Comparison of ENCODE assay signal across 9 mouse cellular contexts in the genomic region with DNA sequence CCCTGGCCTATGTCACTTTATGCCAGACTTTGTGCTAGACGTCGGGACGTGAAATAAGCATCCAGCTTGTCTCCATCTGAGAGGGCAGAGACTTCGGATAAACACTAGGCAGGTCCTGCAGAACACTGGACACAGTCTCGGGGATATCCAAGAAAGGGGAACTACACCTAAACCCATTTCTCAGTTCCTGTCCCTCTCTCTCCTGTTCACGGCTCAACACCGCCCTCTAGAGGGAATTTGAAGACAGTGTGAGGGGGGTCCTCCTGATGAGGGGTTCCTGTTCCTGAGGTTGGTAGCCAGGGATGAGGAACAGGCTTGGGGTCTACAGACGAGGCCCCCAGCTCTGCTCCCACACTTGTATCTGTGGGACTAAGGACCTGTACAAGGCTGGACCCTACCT. TPM values are rescaled to one million over a fixed set of nuclear protein-coding genes. Genes with fewer than 3 reads are reported as not detected.
DNase-seq lines count a peak whose midpoint lies in the region; ATAC-seq and TF ChIP-seq lines count a peak whose summit lies in the region.
"Had no signal": no experiment of that assay in that cellular context is flagged by ENCODE, and none has a peak within 500 bp of the region (broad histone marks: within the 10 kb centered on the region; RNA-seq: fewer than 3 reads in every experiment).

No protein-coding gene starts in this region.

- no peak overlapping the region for H3K27ac ChIP-seq in kidney, embryonic 16.5 days (ENCODE audit: low read length)
- no peak overlapping the region for H3K27ac ChIP-seq in cortical plate, adult 2 months (ENCODE audit: insufficient read depth, low read length)
- H3K27ac ChIP-seq in kidney, embryonic 15.5 days: no peak overlapping the region

- peak; percentile 63 for DNase-seq in kidney, adult 9 months
- DNase-seq in MEL-GATA-1-ER (ENCODE audit: extremely low read depth, low read depth): peak; percentile 68
- peak; percentile 36 to 58 for DNase-seq in thymus, adult 18-20 months
- DNase-seq in cerebellum, adult 11-12 months: no peak

- H3K4me3 ChIP-seq in kidney, embryonic 16.5 days (ENCODE audit: low read length): no peak overlapping the region
- H3K4me3 ChIP-seq in cortical plate, adult 2 months (ENCODE audit: insufficient read depth, low read length): no peak overlapping the region
- H3K4me3 ChIP-seq in kidney, embryonic 15.5 days (replicated peaks): no peak overlapping the region

- H3K9ac ChIP-seq in kidney, embryonic 16.5 days (replicated peaks; ENCODE audit: low read length): no peak overlapping the region
- H3K9ac ChIP-seq in kidney, embryonic 15.5 days: peak overlapping the region; percentile 17; the same call in 1 of the 2 replicates

- WGBS in kidney, embryonic 16.5 days: 2% methylated on average over 8 of the region's 8 CpGs
- 2% methylated on average over 8 of the region's 8 CpGs for WGBS in kidney, embryonic 15.5 days

- H3K9me3 ChIP-seq in kidney, embryonic 16.5 days (ENCODE audit: low read length): no peaks in the 10 kb centered on the region
- H3K9me3 ChIP-seq in kidney, embryonic 15.5 days (replicated peaks): no peaks in the 10 kb centered on the region

- H3K36me3 ChIP-seq in kidney, embryonic 16.5 days (ENCODE audit: insufficient read depth, low read length): no peaks in the 10 kb centered on the region
- no peaks in the 10 kb centered on the region for H3K36me3 ChIP-seq in kidney, embryonic 15.5 days

- TF ChIP-seq CTCF in cortical plate, adult 2 months (IDR thresholded peaks at IDR 0.05; ENCODE audit: extremely low read depth, insufficient read depth, low read length): peak; percentile 69

- H3K4me2 ChIP-seq in kidney, embryonic 16.5 days (replicated peaks; ENCODE audit: low read depth, low read length): no peak overlapping the region
- H3K4me2 ChIP-seq in kidney, embryonic 15.5 days: 0 out of 2 replicates have a peak overlapping the region, but pooled peaks have one; percentile 27

- no peaks in the 10 kb centered on the region for H3K27me3 ChIP-seq in kidney, embryonic 16.5 days (ENCODE audit: insufficient read depth, low read length)
- H3K27me3 ChIP-seq in kidney, embryonic 15.5 days: peaks cover 10% of the 10 kb centered on the region

- no peak for ATAC-seq in kidney, embryonic 16.5 days (ENCODE audit: low FRiP score, low TSS enrichment)
- ATAC-seq in kidney, embryonic 15.5 days (replicated peaks; ENCODE audit: low FRiP score): no peak
- peak; percentile 37 for ATAC-seq in megakaryocyte progenitor cell, adult 5-6 weeks (replicated peaks; ENCODE audit: poor library complexity)

- H3K4me1 ChIP-seq in kidney, embryonic 16.5 days (ENCODE audit: insufficient read depth, low read length): peaks cover 27% of the 10 kb centered on the region
- no peaks in the 10 kb centered on the region for H3K4me1 ChIP-seq in cortical plate, adult 2 months (ENCODE audit: control insufficient read depth, insufficient read depth, low read length)
- H3K4me1 ChIP-seq in kidney, embryonic 15.5 days: peaks cover 36% of the 10 kb centered on the region

- TF ChIP-seq POLR2A in cortical plate, adult 2 months (IDR thresholded peaks at IDR 0.05; ENCODE audit: extremely low read depth, insufficient read depth, low read length): no peak

RNA-seq across cellular contexts. Expression of a gene that starts 2.2 kb away (rescaled TPM):
- polyA plus RNA-seq in kidney, embryonic 16.5 days (2015; fragmentation: Nextera tagmentation; extraction: Ambion mirVana): 86.0 and 86.9 TPM in 2 replicates
- polyA plus RNA-seq in cortical plate, adult 2 months (2012; rRNA removed): 41.3 and 50.1 TPM in 2 replicates
- 76.8 and 80.8 TPM in 2 replicates for polyA plus RNA-seq in kidney, embryonic 15.5 days (2015; fragmentation: Nextera tagmentation; extraction: Ambion mirVana)
- 4.5 and 5.8 TPM in 2 replicates for total RNA-seq in megakaryocyte progenitor cell, adult 5-6 weeks (2015)
- 6.0 and 7.9 TPM in 2 replicates for total RNA-seq in megakaryocyte progenitor cell, adult 5-6 weeks (2017)

RNA-seq across cellular contexts. Expression of a gene that starts 6.4 kb away (rescaled TPM):
- polyA plus RNA-seq in kidney, embryonic 16.5 days (2015; fragmentation: Nextera tagmentation; extraction: Ambion mirVana): not detected in 2 replicates
- polyA plus RNA-seq in cortical plate, adult 2 months (2012; rRNA removed): not detected in 2 replicates
- not detected in 2 replicates for polyA plus RNA-seq in kidney, embryonic 15.5 days (2015; fragmentation: Nextera tagmentation; extraction: Ambion mirVana)
- total RNA-seq in megakaryocyte progenitor cell, adult 5-6 weeks (2015): not detected in 2 replicates
- not detected in 2 replicates for total RNA-seq in megakaryocyte progenitor cell, adult 5-6 weeks (2017)
- polyA plus RNA-seq: stomach, embryonic 16.5 days had no signal

RNA-seq across cellular contexts. Expression of a gene that starts 36.7 kb away (rescaled TPM):
- polyA plus RNA-seq in kidney, embryonic 16.5 days (2015; fragmentation: Nextera tagmentation; extraction: Ambion mirVana): 22.5 and 25.3 TPM in 2 replicates
- 16.1 and 17.6 TPM in 2 replicates for polyA plus RNA-seq in cortical plate, adult 2 months (2012; rRNA removed)
- polyA plus RNA-seq in kidney, embryonic 15.5 days (2015; fragmentation: Nextera tagmentation; extraction: Ambion mirVana): 19.8 and 20.9 TPM in 2 replicates
- total RNA-seq in megakaryocyte progenitor cell, adult 5-6 weeks (2015): 6.7 and 8.0 TPM in 2 replicates
- total RNA-seq in megakaryocyte progenitor cell, adult 5-6 weeks (2017): 13.5 and 17.0 TPM in 2 replicates

RNA-seq across cellular contexts. Expression of a gene that starts 36.7 kb away (rescaled TPM):
- 61.2 and 63.3 TPM in 2 replicates for polyA plus RNA-seq in kidney, embryonic 16.5 days (2015; fragmentation: Nextera tagmentation; extraction: Ambion mirVana)
- polyA plus RNA-seq in cortical plate, adult 2 months (2012; rRNA removed): 43.8 and 44.6 TPM in 2 replicates
- 54.1 and 56.4 TPM in 2 replicates for polyA plus RNA-seq in kidney, embryonic 15.5 days (2015; fragmentation: Nextera tagmentation; extraction: Ambion mirVana)
- 42.9 and 46.5 TPM in 2 replicates for total RNA-seq in megakaryocyte progenitor cell, adult 5-6 weeks (2015)
- total RNA-seq in megakaryocyte progenitor cell, adult 5-6 weeks (2017): 49.1 and 50.9 TPM in 2 replicates
